Mouse (Mus musculus) WW6 (cell line): ENCODE measurements at regions not wholly inside any gene's neighbourhood (a gene's known extent, or its start where the extent isn't known, plus 50 kb on each side); places are given as distances from the start of the nearest gene placed in this dataset.
"Not testable (repeated sequence)": the region's sequence is repeated elsewhere in the genome, so short reads cannot be mapped to it uniquely, and the experiment has no call there.

ENCODE experiments used
- DNase-seq: peaks from one replicate; pipeline ENCODE4 v3.0.0-alpha.2; 2013; ENCODE audit warnings: low read depth, low spot score

DNA sequence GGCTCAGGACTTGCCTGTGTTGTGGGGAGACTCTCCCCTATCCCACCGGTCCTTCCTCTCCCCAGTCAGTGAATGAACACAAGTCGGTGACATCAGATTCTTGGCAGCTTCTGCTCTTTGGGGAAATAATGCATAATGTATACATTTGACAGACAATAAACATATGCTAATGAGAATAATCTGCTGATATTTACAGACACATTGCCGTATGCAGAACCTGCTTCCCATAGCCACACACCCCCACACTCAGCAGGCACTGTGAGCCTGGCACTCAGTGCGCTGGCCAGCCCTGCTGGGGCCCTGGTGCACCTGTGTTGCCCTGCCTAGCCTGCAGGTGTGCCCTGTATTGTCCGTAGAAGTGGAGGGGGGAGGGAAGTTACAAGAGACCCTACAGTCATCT, 215.5 kb downstream of the Matn1 start:
- no peak for DNase-seq

DNA sequence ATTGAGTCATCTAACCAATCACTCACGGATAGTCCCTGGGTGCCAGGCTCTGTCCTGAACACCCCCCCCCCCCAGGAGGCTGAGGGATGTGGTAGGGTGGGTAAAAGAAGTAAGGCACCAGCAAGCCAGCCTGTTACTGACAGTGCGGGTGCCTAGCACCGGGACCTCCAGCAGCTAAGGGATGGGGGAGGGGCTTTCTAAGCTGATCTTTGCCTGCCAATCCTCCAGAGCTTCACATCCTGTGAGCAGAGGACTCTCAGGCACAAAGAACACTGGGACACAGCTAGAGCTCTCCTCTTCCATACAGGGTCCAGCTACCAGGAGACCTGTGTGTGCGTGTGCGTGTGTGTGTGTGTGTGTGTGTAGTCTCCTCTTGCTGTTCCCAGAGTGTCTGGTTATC, 215.9 kb downstream of the Matn1 start:
- no peak for DNase-seq

DNA sequence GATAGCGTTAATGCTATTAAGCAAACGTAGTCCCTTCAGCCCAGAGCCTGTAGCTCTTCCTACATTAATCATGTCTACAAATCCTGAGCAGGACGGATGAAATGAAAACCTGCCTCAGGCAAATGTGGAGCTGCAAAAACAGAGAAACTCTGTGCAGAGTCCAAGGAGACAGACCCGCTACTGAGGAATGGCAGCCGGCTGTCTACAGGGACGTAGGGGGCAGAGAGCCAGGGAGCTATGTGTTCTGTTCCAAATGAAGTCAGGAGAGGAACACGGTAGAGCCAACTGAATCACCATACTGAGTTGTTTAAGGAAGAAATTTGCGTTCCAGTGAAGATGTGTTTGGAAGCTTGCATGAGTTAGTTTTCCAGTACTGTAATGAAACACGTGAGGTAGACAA, 217.3 kb downstream of the Matn1 start:
- DNase-seq = no peak

DNA sequence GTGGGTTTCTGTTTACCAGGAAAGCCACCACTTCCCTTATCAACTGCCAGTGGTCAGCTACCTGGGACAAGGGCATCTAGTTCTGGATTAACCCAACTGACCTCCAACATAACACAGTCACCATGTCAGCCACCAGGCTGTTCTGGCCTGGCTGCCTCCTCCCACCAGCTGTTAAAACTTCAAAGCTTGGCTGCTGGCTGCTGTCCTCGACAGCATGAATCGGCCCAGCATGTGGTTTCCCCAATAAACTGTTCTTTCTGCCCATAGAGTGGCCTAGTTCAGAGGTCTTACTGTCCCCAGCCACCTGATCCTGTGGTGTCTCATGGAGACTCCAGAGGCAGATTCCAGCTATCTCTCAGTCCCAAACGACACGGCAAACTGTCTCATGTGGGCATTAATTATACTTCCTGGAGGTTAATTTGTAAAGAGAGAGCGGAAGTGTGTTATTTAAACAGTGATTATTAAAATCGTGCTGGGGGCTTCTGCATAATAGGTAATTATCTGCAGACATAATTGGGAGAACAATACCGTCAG, 219.7 kb downstream of the Matn1 start:
- no peak for DNase-seq

DNA sequence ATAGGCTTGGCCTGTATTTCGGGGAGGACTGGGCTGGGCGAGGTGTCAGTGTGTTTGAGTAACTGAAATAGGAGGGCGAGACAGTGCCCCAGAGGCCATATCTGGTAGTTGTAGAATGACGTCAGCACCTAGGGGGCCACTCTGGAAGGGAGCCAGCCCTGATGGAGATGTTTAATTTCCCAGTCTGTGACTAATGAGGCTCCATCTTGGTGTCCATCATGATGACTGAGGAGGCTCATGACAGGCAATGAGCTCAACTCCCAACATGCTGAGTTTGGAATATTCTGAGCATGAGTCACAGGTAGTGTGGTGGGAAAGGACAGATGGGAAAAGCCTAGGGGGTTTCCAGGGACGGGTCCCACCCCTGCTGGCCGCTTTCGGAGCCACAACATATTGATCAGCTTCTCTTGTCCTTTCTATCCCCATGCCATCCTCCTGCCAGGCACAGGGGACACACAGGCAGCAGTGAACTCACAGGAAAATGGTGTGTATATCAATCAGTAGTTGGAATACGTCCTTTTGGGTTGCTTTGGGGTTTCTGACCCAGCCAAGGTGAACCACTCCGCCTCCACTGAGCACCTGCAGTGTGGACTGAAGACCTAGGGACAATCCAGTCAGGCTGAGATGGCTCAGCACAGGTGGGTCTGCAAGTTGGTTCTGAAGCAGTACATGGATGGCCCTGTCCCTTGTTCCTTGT, 222.5 kb downstream of the Matn1 start:
- no peak for DNase-seq

DNA sequence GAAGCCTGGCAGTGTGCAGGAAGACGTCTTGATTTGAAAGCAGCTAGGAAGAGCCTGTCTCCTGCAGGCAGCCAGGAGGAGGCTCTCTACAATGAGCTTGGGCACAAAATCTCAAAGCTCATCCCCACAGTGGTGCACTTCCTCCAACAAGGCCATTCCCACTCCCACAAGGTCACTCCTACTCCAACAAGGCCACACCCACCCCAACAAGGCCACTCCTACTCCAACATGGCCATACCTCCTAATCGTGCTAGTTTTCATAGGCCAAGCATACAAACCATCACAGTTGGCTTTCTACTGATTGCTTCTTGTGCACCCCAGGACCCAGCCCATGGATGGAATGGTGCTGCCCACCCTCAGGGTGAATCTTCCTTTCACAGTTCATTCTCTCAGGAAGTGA, 223.7 kb downstream of the Matn1 start:
- no peak for DNase-seq

DNA sequence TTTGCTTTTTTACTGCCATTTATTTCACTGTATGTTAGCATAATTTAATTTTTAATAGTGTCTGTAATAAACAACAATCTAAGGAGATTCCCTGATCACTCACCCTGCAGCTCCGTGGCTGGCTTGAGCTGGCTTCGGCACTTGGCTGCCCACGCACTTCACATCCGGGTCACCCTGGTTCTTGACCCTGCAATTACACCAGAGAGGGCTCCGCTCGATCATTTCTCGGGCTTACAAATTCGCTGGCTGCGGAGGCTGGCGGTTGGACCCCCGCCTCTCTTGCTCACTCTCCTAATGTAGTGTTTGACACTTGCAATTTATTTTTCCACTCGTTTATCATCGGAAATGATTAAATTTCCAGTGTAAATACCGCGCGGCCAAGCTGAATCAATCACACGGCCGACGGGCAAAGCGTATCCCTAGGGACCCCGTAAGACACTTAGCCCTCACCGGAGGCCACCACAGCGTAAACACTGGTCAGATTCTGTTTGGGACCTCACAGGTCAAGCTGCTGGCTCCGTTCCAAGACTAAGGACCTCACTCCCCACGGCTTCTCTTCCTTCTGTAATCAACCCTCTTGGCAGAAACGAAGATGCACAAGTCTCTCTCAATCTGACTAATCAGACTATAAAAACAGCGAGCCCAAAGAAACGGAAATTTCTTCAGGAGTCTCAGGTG, 229.7 kb downstream of the Matn1 start:
- no peak for DNase-seq

DNA sequence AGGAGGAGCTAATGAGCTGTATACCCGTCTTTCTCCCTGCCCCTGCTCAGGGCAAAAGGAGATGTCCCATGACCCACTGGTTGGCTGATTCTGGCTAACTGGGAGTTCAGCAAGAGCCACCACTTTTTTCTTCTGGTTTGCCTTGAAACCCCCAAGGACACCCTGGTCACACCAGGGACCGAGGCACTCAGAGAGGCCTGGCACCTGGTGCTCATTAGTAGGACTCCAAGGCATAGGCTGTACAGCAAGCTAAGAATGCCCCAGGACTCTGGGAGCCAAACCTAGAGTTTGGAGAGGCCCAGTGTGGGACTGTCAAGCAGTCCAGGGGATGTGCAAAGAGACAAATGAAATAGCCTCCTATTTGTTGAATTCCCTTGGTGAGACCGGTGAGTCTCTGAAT, 232.5 kb downstream of the Matn1 start:
- no peak for DNase-seq

DNA sequence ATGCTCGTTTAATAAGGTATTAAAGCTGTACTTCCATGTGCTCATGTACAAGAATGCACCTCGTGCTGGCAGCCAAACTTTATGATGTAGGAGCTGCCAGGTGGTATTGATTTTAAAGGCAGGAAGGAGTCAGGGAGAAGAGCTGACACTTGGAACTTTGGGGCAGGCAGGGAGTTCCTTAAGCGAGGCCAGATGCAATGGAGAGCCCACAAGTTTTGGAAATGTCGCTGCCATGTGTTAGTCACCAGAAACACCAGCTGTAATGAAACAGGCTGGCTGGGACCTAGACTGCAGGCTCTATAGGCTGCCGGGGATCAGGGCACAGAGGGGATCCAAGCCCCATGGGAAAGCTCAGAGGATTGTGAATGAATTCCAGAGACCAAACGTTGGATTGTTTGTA, 233.7 kb downstream of the Matn1 start:
- DNase-seq = no peak

DNA sequence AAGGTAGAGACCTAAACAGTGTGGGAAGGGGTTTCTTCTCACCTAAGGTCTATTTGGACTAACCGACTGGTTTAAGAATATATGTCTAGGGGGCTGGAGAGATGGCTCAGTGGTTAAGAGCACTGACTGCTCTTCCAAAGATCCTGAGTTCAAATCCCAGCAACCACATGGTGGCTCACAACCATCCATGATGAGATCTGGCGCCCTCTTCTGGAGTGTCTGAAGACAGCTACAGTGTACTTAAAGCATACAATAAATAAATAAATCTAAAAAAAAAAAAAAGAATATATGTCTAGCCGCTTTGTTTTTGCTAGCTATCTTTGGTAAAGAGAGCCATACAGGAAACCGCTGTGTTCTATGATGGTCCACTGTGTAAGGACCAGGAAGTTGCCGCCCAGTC, 234.5 kb downstream of the Matn1 start:
- DNase-seq = not testable (repeated sequence)

DNA sequence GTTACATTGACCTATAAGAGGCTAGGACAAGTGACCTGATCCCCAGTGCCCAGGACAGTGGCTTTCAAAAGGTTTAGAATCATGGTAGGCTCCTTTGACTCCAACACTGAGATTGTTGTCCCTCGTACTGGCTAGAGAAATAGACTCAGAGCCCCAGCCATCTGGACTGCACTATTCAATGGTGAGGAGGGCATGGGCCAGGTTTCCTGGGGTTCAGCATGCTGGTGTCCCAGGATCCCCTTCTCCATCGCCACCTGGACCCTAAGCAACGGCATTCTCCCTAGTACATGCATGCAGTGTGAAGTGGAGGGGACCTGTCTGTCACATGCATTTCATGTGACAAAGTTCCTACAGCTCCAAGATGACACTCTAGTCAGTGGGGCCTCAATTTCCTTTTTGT, 243.9 kb downstream of the Matn1 start:
- DNase-seq = no peak

DNA sequence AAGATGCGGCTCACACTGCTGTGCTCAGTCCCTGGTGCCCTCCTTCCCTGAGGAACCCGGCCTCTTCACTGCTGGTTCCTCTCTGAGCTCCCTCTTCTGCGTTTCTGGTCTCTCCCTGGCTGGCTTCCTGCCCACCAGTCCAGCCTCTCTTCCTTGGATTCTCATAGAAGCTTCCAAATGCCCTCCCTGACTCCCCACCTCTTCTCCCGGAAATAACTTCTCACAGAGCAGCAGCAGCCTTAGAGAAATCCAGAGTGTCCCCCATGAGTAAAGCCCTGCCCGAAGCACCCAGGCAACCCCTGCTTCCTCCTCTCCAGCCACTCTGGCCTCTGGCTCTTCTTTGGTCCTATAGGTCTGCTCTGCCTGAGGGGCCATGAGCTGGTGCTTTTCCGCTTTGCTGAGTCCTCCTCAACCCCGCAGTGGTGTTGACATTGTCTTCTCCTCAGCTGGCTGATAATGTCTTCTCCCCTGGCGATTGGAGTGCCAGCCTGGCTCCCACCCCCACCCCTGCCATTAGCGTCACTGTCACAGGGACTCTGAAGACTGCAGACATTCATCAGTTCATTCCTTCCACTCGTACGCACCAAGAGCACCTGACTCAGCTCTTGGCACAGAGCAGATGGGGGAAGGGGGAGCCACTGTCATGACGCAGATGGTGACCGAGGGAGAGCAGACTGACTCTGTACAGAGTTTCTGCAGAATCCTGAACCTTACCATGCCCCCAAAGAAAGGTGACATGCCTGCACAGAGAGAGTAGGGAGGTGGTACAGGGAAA, 247.1 kb downstream of the Matn1 start:
- no peak for DNase-seq

DNA sequence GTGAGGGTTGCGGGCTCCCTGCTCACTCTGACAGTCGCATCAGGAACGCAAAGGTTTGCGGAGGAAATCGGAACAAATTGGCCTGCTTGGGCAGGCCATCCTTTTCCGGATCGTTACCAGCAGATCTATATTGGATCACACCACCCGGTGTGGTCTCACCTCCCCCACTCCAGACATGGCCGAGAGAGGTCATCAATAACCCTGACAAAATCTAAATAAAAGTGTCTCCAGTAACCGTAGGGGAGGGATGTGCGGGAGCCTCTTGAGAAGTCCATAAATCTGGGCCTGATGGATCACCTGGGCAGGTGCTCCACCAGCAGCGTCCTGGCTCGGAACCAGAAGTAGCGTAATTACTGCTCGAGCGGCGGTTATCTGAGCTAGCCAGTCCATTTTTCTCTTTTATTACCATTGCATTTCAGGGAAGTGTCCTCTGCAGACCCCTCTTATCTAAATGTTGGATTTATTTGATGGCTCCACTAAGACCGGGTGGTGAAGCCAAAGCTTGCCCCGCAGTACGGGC, 249.8 kb downstream of the Matn1 start:
- DNase-seq = no peak

DNA sequence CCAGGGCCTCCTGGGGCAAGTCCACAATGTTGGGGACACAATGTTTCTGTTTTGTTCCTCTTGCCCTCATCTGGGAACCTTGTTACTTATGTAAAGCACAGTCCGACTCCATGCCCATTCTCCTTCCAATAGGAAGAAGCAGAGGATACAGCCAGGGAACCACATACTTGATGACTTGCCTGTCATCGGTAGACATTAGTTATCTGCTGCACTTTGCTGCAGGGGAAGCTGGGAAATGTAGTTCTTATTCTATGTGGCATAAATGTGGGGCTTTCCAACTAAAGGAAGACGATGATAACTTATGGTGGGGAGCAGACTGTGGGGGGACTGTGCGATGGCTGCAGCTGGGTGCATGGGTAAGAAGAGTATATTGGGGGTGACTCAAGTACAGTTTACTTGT, 252.0 kb downstream of the Matn1 start:
- no peak for DNase-seq

DNA sequence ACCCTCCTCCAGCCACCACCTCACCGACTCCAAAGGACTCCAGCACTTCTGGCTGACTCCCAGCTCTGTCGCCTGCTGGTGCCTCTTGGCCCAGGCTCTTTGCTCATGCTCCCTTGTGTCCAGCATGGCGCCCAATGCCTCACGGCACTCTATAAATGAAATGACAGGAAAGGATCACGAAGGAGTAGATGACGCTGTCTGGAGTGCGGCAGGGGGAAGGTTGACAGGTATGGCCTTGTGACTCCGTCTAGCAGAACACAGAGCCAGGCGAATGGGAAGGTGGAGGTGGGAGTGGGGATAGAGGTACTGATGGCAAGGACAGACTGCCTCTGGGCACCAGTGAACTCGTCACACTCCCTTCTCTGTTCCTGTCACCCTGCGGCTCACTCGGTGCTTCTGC, 259.5 kb downstream of the Matn1 start:
- DNase-seq = no peak

DNA sequence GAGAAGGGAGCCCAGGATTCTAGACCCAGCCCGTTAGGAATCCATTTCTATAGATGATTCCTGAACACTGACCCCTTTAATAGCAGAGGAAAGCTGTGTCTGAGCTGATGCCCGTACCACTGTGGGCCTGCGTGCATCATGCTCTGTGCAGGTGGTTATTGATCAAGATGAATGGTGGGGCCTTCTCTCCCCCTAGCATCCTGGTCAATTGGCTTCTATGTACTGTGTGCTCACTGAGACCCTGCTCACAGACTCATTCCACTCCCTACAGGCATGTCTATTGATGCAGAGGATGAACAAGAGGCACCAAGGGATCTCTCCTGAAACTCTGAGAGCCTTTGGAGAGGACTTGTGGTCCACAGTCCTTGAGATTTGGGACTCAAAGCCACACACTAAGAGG, 260.5 kb downstream of the Matn1 start:
- no peak for DNase-seq

DNA sequence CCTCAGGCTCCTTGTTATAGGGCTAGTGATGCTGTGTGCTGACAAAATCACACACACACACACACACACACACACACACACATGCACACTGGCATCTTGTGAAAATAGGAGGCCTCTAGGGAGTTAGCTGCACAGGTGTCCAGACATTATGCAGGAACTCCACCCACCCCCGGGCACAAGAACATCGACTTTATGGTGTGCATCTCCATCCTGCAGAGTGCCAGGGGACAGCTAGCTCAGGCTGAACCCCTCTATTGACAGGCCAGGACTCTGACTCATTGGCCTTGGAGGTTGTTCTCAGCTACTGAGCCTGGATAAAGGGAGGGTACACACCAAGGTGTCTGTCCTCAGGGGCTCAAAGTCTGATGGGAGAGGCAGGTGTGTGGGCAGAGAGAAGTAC, 260.9 kb downstream of the Matn1 start:
- no peak for DNase-seq

DNA sequence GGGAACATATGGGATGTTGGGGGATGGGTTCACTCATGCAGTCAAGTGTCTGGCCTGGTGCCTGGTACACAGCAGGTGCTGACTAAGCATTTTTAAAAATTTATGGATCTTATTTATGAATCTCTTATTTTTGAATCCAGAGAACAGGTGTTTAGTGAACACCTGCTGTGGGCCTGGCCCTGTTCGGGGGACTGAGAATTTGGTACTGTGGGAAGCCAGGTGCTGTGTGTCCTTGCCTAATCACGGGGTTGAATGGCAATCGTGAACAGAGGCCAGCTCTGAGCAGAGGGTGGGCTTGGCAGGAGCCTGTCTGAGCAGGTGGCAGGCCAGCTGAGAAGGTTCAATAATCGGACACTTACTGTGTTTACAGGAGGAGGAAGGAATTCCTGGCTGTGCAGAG, 261.5 kb downstream of the Matn1 start:
- no peak for DNase-seq

DNA sequence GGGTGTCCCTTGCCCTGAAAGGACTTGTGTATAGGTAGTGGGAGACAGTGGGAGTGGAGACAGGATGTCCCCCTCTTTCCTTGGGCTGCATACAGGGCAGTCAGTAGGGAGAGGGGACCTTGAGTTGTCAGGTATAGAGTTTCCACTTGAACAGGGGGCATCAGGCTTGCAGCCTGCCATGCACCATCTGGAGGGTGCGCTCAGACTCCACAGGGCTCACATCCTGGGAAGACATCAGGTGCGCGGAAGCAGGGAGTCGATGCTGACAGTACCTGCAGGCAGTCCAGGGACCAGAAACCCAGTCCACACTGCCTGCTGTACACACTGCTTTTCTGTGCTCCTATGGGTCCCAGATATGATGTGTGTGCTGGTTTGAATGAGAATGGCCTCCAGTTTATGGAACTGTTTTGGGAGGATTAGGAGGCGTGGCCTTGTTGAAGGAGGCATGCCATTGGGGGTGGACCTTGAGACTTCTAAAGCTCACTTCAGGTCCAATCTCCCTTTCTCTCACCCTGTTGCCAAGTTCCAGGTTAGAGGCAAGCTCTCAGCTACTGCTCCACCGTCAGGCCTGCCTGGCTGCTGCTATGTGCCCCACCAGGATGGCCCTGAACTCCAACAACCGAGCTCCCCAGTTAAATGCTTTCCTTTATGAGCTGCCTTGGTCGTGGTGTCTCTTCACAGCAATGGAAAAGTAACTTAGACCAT, 262.1 kb downstream of the Matn1 start:
- DNase-seq = no peak

DNA sequence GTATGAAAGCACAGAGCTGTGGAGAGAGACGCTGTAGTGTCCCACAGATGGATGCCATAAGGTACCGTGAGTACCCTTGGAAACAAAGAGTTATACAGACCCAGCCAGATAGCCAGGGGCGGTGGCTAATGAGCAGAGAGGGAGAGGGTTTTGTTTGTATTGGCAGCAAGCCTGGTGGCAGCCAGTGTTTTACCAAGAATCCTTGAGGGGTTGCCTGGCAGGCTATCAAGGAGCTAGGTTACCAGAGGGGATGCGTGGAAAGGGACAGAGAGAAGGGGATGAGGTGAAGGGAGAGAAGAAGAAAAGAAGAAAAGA, 262.7 kb downstream of the Matn1 start:
- DNase-seq = no peak

DNA sequence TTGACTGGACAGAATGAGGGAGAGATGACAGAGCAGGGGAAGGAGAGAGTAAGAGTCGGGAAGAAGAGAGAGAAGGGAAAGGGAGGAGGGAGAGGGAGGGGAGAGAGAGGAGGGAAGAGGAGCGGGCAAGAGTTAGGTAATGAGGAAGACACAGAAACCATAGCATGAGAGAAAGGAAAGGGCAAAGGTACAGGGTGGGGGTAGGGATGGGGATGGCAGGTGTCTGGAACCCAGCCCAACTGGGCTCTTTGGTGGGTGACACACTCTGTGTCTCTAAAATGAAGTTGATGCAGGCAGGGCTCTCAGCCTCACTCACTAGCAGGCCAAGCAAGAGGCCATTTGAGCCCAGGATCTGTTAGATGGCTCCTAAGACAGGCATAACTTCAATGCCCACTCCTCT, 263.1 kb downstream of the Matn1 start:
- DNase-seq = no peak

DNA sequence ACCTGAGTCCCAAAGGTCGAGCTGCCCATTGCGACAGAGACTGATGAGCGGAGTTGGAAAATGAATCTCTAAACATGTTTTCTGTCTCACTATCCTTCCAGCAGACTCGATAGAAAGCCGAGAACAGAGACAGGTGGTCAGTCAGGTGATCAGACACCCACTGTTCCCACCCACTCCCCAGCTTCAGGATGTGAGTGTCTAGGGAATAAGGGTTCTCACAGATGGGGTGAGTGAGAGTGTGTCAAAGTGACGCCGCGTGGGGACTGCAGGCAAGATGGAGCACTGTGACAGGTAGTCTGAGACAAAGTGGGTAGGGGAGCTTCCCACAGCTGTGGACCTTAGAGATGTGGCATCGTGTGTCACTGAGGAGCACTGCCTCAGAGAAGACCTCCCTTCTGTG, 264.0 kb downstream of the Matn1 start:
- no peak for DNase-seq
